Mouse (Mus musculus) intestine, embryonic 14.5 days (tissue): ENCODE results near the gene Ubr3. TPM values are rescaled to one million over a fixed set of nuclear protein-coding genes. Genes with fewer than 3 reads are reported as not detected.
"Not testable (repeated sequence)": the region's sequence is repeated elsewhere in the genome, so short reads cannot be mapped to it uniquely, and the experiment has no call there.

Experiments
- ATAC-seq: fragments of 200-750 bp; cut with Nextera tagmentation; replicated peaks from 2 replicates; pipeline ENCODE4 v1.8.0; 2017; ENCODE audit warnings: low read depth, moderate number of reproducible peaks, moderate TSS enrichment, moderate library complexity; ENCODE audit not compliant: low FRiP score, low TSS enrichment
- DNase-seq: peaks from one replicate; pipeline ENCODE4 v3.0.0-alpha.2; 2018; ENCODE audit warnings: low spot score
- H3K27ac ChIP-seq: fragments of 300-500 bp; sonication (generic); 2 replicates; pipeline ENCODE4 v1.5.1; 2014; ENCODE audit warnings: low read depth, mild to moderate bottlenecking, control low read depth
- H3K27me3 ChIP-seq: fragments of 300-500 bp; sonication (generic); replicated peaks from 2 replicates; pipeline ENCODE4 v1.6.1; 2014; ENCODE audit warnings: low read length, control low read depth; ENCODE audit not compliant: control insufficient read depth, insufficient read depth
- H3K36me3 ChIP-seq: fragments of 300-500 bp; sonication (generic); 2 replicates; pipeline ENCODE4 v1.6.1; 2014; ENCODE audit warnings: low read length, control low read depth; ENCODE audit not compliant: control insufficient read depth, insufficient read depth
- H3K4me1 ChIP-seq: fragments of 300-500 bp; sonication (generic); replicated peaks from 2 replicates; pipeline ENCODE4 v1.6.1; 2014; ENCODE audit warnings: low read length, control low read depth, mixed read lengths; ENCODE audit not compliant: control insufficient read depth, insufficient read depth
- H3K4me2 ChIP-seq: fragments of 300-500 bp; sonication (generic); 2 replicates; pipeline ENCODE4 v1.6.1; 2014; ENCODE audit warnings: low read length
- H3K4me3 ChIP-seq: fragments of 300-500 bp; sonication (generic); 2 replicates; pipeline ENCODE4 v1.5.1; 2014; ENCODE audit warnings: low read depth, low read length, control low read depth, mixed read lengths
- H3K9ac ChIP-seq: fragments of 300-500 bp; sonication (generic); 2 replicates; pipeline ENCODE4 v1.6.1; 2014; ENCODE audit warnings: mild to moderate bottlenecking, low read length
- H3K9me3 ChIP-seq: fragments of 300-500 bp; sonication (generic); 2 replicates; pipeline ENCODE4 v1.6.1; 2016; ENCODE audit warnings: low read length, control low read depth; ENCODE audit not compliant: control insufficient read depth
- WGBS: fragments of 180-500 bp; shearing (Covaris S2); extraction: QIAGEN DNeasy Blood & Tissue Kit; methylation state at CpG from one replicate; pipeline ENCODE4 v1.1.7; 2014; 5-methylcytosine and 5-hydroxymethylcytosine counted together
- polyA plus RNA-seq: library from polyadenylated mRNA; unstranded; fragments of >200 nt; fragmentation: Nextera tagmentation; extraction: Ambion mirVana; gene quantifications from 2 replicates; pipeline ENCODE4 v1.2.1, GENCODE M21; 2014

Gene Ubr3
- polyA plus RNA-seq, 1 experiment from 2014 or later, result 17.1 TPM

DNA sequence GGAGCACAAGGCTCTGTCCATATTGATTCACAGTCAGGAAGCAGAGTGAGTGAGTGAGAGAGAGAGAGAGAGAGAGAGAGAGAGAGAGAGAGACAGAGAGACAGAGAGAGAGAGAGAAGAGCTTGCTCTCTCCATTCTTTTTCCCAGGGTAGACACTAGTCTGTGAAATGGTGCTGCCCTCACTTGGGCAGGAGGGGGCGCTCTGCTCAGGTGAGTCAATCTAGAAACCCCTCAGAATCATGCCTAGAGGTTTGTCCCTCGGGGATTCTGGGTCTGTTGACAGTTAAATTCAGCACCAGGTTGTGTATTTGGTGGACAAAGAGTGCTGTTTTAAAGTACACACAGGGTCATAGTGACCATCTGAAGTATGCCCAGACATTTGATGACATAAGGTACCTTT is 93.6 kb downstream of the Ubr3 start:
- no peak overlapping the region for H3K9ac ChIP-seq
- H3K27ac ChIP-seq, result no peak overlapping the region
- H3K9me3 ChIP-seq, result no peaks in the 10 kb centered on the region
- peaks cover 61% of the 10 kb centered on the region for H3K36me3 ChIP-seq
- ATAC-seq, result no peak
- WGBS, result 46% methylated on average over 2 of the region's 2 CpGs
- no peak overlapping the region for H3K4me3 ChIP-seq
- DNase-seq, result no peak
- no peaks in the 10 kb centered on the region for H3K27me3 ChIP-seq
- no peaks in the 10 kb centered on the region for H3K4me1 ChIP-seq
- H3K4me2 ChIP-seq, result no peak overlapping the region

DNA sequence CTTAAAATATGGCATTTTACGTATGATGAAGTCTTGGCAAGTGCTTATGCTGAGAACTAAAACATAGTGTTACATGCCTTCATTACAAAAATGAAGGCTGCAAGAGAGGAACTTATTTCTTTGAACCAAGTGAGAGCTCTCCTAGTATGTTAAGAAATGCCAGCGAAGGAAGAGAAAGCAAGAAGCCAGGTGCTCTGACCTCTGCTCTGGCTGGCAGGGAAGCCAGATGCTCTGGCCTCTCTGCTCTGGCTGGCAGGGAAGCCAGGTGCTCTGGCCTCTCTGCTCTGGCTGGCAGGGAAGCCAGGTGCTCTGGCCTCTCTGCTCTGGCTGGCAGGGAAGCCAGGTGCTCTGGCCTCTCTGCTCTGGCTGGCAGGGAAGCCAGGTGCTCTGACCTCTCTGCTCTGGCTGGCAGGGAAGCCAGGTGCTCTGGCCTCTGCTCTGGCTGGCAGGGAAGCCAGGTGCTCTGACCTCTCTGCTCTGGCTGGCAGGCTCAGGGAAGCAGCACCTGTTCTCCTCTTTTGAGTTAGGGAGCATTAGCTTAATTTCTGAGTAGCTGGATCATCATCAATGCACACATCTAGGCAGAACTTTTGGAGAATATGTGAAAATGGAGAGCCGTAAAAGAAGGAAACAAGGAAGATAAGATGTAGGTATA is 97.2 kb downstream of the Ubr3 start:
- not testable (repeated sequence) for H3K9me3 ChIP-seq, H3K4me2 ChIP-seq, DNase-seq, H3K27ac ChIP-seq, H3K4me1 ChIP-seq, ATAC-seq, H3K27me3 ChIP-seq, H3K9ac ChIP-seq, H3K4me3 ChIP-seq
- WGBS, result 97% methylated on average over 3 of the region's 3 CpGs
- H3K36me3 ChIP-seq, result peaks cover 59% of the 10 kb centered on the region

DNA sequence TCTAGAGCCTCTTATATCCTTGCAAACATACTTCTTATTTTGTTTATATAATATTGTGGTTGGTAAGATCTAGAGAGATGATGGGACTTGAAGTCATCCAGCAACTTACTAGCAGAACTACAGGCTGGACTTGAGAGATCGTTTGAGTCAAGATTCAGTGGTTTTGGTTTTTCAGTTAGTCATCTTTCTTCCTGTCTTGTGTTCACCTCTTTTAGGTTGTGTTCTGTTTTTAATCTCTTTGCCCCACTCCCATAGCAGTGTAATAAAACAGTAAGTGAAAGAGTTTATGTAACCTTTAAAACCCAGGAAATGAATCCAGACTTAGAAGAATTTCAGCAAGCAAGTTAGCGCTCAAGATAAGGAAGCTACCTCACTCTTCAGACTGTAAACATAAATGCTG is 97.7 kb downstream of the Ubr3 start:
- DNase-seq (no peak), ATAC-seq (no peak)
- Histone ChIP-seq H3K27me3 (no peaks in the 10 kb centered on the region), H3K9ac (no peak overlapping the region), H3K36me3 (peaks cover 53% of the 10 kb centered on the region), H3K4me3 (no peak overlapping the region), H3K9me3 (no peaks in the 10 kb centered on the region), H3K27ac (no peak overlapping the region), H3K4me1 (no peaks in the 10 kb centered on the region), H3K4me2 (no peak overlapping the region)
- WGBS, result 60% methylated on average over 2 of the region's 2 CpGs

DNA sequence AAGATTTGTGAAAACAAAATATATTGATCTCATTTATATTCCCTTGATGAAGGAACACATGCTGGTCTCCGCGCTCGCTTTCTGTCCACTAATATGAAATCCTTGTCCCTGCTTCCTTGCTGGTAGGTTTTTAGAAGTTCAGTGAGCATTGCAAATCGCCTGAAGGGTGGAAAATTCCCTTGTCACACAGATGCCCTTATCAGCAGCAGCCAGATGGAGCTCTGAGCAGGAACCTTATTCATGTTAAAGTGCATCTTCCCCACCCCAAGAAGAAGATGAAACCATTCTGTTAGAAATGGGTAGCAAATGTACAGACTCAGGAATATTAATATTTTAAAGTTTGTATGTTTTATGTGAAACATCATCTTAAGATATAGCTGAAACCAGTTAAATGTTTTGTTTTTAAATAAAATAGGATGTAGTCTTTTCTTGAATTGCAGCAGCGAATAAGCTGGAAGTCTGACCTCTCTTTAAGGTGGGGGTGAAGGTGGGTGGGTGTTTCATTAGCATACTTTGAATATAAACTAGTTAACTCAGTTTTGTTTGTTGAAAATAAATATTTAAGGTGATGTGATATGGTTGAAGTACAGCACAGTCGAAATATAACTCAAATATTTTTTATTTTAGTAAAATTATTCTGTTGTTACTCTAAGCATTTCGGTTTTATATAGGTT is 102.2 kb downstream of the Ubr3 start:
- Histone ChIP-seq H3K27ac (no peak overlapping the region), H3K4me2 (no peak overlapping the region), H3K4me1 (no peaks in the 10 kb centered on the region), H3K9me3 (no peaks in the 10 kb centered on the region), H3K36me3 (peaks cover 38% of the 10 kb centered on the region), H3K4me3 (no peak overlapping the region), H3K27me3 (no peaks in the 10 kb centered on the region), H3K9ac (no peak overlapping the region)
- WGBS, result 89% methylated on average over 7 of the region's 7 CpGs
- ATAC-seq (no peak), DNase-seq (no peak)

DNA sequence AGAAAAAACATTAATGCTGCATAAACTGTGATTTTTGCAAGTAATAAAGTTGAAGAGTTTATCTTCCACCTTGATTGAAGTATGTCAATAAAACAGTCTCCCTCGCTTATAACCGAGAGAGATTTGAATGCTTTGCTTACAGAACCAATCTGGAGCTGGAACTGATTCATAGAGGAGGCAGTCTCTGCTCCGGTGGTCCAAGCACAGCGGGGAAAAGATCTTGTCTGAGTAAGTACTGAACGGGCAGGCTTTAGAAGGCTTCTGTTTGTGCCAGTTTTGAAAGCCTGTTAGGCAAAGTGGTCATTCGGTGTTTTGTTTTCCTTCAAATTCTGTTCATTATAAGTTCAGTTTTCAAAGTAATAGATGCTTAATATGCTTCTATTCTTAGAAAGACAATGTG is 103.3 kb downstream of the Ubr3 start:
- Histone ChIP-seq H3K9ac (no peak overlapping the region), H3K4me3 (no peak overlapping the region), H3K4me2 (no peak overlapping the region), H3K27me3 (no peaks in the 10 kb centered on the region), H3K4me1 (no peaks in the 10 kb centered on the region), H3K36me3 (peaks cover 39% of the 10 kb centered on the region), H3K9me3 (no peaks in the 10 kb centered on the region), H3K27ac (no peak overlapping the region)
- 90% methylated on average over 6 of the region's 6 CpGs for WGBS
- ATAC-seq (no peak), DNase-seq (no peak)

DNA sequence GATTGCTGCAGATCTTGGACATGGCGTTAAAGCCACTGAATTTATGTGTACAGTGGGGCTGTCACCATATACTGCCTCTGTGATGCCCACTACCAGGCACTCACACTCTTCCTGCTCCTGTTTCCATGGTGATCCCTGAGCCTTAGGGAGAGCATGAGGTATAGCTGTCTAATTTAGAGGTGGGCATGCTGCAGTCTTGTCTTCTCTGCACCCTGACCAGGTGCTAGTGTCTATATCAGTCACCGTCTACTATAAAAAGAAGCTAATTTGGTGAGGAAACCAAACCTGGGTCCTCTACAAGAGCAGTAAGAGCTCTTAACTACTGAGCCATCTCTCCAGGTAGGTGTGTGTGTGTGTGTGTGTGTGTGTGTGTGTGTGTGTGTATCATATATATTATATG is 109.4 kb downstream of the Ubr3 start:
- no peak for ATAC-seq
- no peak overlapping the region for H3K4me2 ChIP-seq
- 92% methylated on average over 2 of the region's 2 CpGs for WGBS

DNA sequence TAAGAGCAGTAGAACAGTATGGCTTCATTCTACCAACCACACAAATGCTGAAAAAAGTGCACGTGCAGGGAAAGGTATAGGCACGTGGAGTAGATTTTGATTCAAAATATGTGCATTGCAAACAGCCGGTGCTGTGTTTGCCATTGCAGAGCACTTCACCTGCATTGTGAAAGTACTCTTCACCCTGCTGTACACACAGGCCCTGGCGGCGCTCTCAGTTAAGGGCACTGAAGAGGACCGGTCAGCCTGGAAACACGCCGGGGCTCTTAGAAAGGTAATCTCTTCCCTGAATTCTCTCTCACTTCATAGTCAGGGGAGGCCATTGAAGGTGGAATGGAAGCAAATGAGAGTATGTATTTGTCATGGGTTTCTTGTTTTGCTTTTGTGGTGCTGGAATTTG is 115.9 kb downstream of the Ubr3 start:
- DNase-seq, result no peak
- Histone ChIP-seq H3K27me3 (no peaks in the 10 kb centered on the region), H3K9me3 (no peaks in the 10 kb centered on the region), H3K4me2 (no peak overlapping the region), H3K9ac (no peak overlapping the region), H3K27ac (no peak overlapping the region), H3K4me1 (no peaks in the 10 kb centered on the region), H3K36me3 (peaks cover 64% of the 10 kb centered on the region), H3K4me3 (no peak overlapping the region)
- no peak for ATAC-seq
- 97% methylated on average over 8 of the region's 8 CpGs for WGBS

More for the DNA sequence above, 109.4 kb downstream of the Ubr3 start:
- Histone ChIP-seq H3K27me3 (no peaks in the 10 kb centered on the region), H3K36me3 (peaks cover 51% of the 10 kb centered on the region), H3K9me3 (no peaks in the 10 kb centered on the region), H3K27ac (no peak overlapping the region), H3K9ac (no peak overlapping the region), H3K4me3 (no peak overlapping the region), H3K4me1 (no peaks in the 10 kb centered on the region)
- DNase-seq, result no peak

DNA sequence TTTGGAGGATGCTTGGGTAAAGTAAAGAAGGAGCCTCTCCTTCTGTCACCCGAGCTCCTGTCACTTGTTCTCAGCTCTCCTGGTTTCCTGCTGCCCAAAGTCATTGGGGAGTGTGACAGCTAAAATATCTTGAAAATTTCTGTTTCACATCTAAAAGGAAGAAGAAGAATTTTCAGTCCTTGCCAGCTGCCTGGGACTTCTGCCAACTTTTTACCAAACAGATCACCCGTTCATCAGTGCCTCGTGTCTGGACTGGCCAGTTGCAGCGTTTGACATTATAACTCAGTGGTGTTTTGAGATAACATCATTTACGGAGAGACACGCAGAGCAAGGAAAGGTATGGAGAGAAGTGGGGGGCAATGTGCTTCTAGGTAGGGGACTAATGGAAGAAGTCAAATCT is 121.2 kb downstream of the Ubr3 start:
- no peak for ATAC-seq
- Histone ChIP-seq H3K36me3 (peaks cover 69% of the 10 kb centered on the region), H3K4me3 (no peak overlapping the region), H3K9me3 (no peaks in the 10 kb centered on the region), H3K9ac (no peak overlapping the region), H3K27ac (no peak overlapping the region), H3K4me1 (no peaks in the 10 kb centered on the region), H3K4me2 (no peak overlapping the region), H3K27me3 (no peaks in the 10 kb centered on the region)
- WGBS, result 58% methylated on average over 6 of the region's 6 CpGs
- DNase-seq, result no peak

DNA sequence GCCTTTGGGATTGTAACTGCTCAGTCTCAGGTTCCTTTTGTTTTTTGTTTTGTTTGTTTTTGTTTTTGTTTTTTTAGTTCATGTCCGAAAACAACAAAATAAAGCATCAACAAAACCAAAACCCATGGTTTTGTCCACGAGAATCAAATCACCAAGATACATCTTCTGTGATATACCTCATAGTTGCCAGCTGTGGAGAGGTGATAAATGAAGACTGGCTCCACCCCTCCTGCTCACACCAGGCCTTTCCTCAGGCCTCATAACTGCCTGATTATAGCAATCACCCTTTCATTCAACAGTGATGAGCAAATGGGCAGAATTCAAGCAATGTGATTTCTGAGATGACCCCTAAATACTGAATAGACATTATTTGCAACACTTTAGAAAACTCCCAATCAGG is 127.4 kb downstream of the Ubr3 start:
- H3K9ac ChIP-seq, result no peak overlapping the region
- ATAC-seq, result no peak

More for the DNA sequence above, 127.4 kb downstream of the Ubr3 start:
- Histone ChIP-seq H3K27me3 (no peaks in the 10 kb centered on the region), H3K4me2 (no peak overlapping the region), H3K27ac (no peak overlapping the region), H3K36me3 (peaks cover 43% of the 10 kb centered on the region), H3K4me3 (no peak overlapping the region), H3K9me3 (0 out of 2 replicates have a peak, but pooled peaks cover 5% of the 10 kb centered on the region), H3K4me1 (no peaks in the 10 kb centered on the region)
- no peak for DNase-seq
- 87% methylated on average over 2 of the region's 2 CpGs for WGBS
